Mouse (Mus musculus): ENCODE data around the gene Fat2. TPM values are rescaled to one million over a fixed set of nuclear protein-coding genes. Genes with fewer than 3 reads are reported as not detected.

Gene Fat2
- 0.05 TPM in 2 replicates for polyA plus RNA-seq (2015; fragmentation: Nextera tagmentation; extraction: Ambion mirVana)

GRCm38 (mm10) chr11:55336101-55336891 is at the start of gene Fat2:
Gene Fat2, minus strand, starts transcription at chr11:55336564.

GRCm38 (mm10) chr11:55204159-55204596 is 132.2 kb downstream of the Fat2 start, which contains the start of gene Slc36a1:
Gene Slc36a1, plus strand, starts transcription at chr11:55204350.

Other genes starting within 250 kb of the Fat2 start
- gene Gm2a, start 238.4 kb downstream of the Fat2 start, polyA plus RNA-seq (2015; fragmentation: Nextera tagmentation; extraction: Ambion mirVana), result 29.0 and 40.6 TPM in 2 replicates
- 0.16 and 0.30 TPM in 2 replicates for gene Slc36a3, start 184.9 kb downstream of the Fat2 start, polyA plus RNA-seq (2015; fragmentation: Nextera tagmentation; extraction: Ambion mirVana)
- 0.20 TPM in 1 of 2 replicates, not detected in the other for gene Slc36a2, start 151.5 kb downstream of the Fat2 start, polyA plus RNA-seq (2015; fragmentation: Nextera tagmentation; extraction: Ambion mirVana)
- gene Slc36a1, start 132.2 kb downstream of the Fat2 start, polyA plus RNA-seq (2015; fragmentation: Nextera tagmentation; extraction: Ambion mirVana), result 1.3 and 1.9 TPM in 2 replicates
- 1,020 and 1,235 TPM in 2 replicates for gene Sparc, start 86.6 kb upstream of the Fat2 start, polyA plus RNA-seq (2015; fragmentation: Nextera tagmentation; extraction: Ambion mirVana)
- gene Atox1, start 124.7 kb upstream of the Fat2 start, polyA plus RNA-seq (2015; fragmentation: Nextera tagmentation; extraction: Ambion mirVana), result 263 and 278 TPM in 2 replicates
- 71.7 and 72.8 TPM in 2 replicates for gene G3bp1, start 133.1 kb upstream of the Fat2 start, polyA plus RNA-seq (2015; fragmentation: Nextera tagmentation; extraction: Ambion mirVana)

Measured in spleen, postnatal 0 days (tissue).